Mouse (Mus musculus) hindlimb bud, embryonic 11.5 days (tissue): ENCODE data around the gene Wars.
A peak's percentile ranks its signal among the peaks of the same experiment; 100 is the strongest.
"Not testable (repeated sequence)": the region's sequence is repeated elsewhere in the genome, so short reads cannot be mapped to it uniquely, and the experiment has no call there.

Experiments
- DNase-seq: peaks from one replicate; pipeline ENCODE4 v3.0.0-alpha.2; 2012; ENCODE audit warnings: low read depth, low spot score; ENCODE audit errors: extremely low spot score

The Wars gene

GRCm38 (mm10) chr12:108857589-108858184, 36.3 kb downstream of the Wars start:
- DNase-seq: no peak

GRCm38 (mm10) chr12:108857109-108857508, 36.9 kb downstream of the Wars start:
- DNase-seq: no peak

- no peak for DNase-seq
These were observed 37.8 kb downstream of the Wars start for GRCm38 (mm10) chr12:108856186-108856585.

DNA sequence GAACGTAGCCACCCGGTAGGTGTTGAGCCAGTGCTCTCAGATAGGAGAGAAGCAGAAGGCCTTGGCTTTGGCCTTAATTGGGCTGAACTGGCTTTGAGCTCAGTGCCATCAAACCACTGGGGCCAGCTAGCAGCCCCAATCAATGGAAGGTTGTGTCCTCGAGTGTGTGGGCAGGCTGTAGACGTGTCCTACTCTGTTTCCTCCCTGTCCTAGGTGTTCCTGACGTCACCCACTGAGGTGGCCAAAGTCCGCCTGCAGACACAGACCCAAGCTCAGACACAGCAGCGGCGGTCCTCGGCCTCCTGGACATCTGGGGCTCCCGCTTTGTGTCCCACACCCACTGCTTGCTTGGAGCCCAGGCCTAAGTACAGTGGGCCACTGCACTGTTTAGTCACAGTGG, 38.9 kb downstream of the Wars start:
- no peak for DNase-seq

DNA sequence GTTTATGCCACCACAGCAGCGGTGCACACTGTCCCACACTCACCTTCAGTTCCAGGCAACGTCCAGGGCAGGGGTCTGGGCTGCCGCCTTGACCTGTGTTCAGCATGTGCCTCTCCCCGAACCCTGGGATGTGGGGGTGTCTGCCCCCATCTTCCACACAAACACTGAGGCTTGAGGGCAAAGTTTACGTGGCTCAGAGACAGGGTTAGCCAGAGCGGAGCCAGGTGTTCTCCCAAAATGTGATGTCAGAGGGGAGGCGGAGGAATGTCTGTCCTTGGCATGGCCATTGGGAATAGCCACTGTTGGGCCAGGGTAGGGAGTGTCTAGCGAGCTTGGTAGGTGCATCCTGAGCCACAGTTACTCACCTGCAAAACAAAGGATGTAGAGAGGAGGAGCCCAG, 41.2 kb downstream of the Wars start:
- DNase-seq: no peak

- no peak for DNase-seq
These were observed 43.1 kb downstream of the Wars start for GRCm38 (mm10) chr12:108850886-108851285.

GRCm38 (mm10) chr12:108850129-108850528, 43.8 kb downstream of the Wars start:
- DNase-seq: no peak

- DNase-seq: no peak
These were observed 44.4 kb downstream of the Wars start for GRCm38 (mm10) chr12:108849488-108850022.

DNA sequence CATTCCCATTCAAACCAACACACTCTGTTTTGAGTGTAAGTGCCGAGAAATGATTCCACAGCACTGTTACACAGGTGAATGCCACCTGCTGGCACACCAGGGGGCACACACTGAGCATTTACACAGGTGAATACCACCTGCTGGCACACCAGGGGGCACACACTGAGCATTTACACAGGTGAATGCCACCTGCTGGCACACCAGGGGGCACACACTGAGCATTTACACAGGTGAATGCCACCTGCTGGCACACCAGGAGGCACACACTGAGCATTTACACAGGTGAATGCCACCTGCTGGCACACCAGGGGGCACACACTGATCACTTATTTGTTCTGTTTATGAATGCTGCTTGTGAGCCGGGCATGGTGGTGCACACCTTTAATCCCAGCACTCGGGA, 45.9 kb downstream of the Wars start:
- not testable (repeated sequence) for DNase-seq

DNA sequence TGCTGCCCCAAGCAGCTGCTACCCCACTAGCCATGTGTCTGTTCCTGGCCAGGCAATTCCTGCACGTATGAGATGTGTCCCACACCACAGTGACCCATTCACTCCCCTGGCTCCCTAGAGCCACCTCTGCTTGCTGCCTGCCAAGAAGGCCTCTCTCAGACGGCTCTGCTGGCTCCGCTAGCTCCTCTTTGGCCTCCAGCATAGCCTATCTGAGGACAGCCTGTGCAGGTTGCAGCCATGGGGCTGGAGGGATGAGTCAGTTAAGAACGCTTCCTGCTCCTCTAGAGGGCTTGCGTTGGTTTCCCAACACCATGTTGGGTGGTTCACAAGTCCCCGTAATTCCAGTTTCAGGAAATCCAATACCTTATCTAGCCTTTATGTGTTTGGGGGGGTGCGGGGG, 51.3 kb downstream of the Wars start:
- DNase-seq: no peak

DNA sequence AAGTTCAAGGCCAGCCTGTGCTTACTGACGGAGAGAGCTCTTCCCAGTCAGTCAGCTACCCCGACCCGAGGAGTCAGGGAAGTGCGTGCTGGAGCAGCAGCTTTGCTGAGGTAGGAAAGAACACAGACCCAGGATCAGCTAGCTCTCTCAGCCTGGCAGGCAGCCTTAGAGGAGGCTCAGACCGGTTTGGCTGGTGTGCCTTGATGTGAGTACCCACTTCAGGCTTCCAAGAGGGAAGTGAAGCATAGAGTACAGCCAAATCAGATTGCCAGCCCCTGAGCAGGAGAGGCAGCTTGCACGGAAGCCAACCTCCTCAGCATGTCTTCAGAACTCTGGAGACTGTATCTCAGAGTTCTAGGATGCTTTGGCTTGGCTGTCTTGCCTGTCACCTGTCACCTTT, 52.8 kb downstream of the Wars start:
- no peak for DNase-seq

DNA sequence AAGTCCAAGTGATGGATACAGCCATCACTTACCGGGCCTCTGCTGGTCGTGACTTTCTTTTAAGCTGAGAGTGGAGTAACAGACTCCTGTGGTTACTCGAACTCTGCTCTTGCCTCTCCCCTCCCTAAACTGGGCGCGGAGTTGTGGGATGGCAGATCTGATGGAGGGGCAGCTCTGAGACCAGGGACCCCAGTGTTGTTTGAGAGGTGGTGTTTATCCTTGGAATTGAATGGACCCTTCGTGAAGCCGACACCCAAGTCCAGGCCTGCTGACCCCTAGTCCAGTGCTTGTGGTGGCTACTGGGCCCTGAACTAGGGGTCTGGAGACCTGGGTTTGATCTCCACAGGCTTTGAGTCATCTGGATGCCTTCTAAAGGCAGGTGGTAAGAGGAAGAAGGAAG, 57.3 kb downstream of the Wars start:
- no peak for DNase-seq

GRCm38 (mm10) chr12:108835840-108836409, 58.0 kb downstream of the Wars start, which contains the start of the genes Slc25a29 and Slc25a47:
TSS of gene Slc25a29 (minus strand) at chr12:108835883.
TSS of gene Slc25a47 (plus strand) at chr12:108836046.
- peak; percentile 52 for DNase-seq

DNA sequence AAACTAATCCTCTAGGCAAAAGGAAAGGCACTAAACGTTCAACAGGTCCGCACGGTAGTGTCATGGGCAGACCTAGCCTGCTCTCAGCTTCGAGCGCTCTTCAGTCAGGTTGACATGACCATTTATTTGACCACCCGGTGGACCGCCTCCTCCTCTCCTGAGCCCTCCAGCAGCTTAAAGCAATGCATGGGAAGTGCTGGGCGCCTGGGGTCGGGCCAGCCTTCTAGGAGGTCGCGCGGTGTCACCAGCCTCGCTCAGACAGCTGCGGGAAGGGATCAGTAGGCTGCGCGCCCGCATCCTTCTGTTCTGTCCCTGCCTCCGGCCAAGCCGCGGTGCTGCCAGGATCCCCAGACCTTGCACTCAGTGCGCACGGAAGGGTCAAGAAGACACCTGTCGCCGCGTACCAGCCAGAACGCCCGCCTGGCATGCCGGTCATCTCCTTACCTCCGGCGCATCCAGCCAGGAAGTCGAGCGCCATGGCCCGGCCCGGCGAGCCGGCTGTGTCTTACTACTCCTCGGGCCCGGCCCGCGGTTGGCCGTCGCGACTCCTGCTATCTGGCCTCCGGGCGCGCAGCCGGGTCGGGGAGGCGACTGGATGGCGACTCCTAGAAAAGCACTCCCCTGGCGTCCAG, 58.6 kb downstream of the Wars start:
- DNase-seq: no peak

- no peak for DNase-seq
These were observed 59.2 kb downstream of the Wars start for GRCm38 (mm10) chr12:108834786-108835185.

- DNase-seq: no peak
These were observed 59.6 kb downstream of the Wars start for GRCm38 (mm10) chr12:108834337-108834736.

DNA sequence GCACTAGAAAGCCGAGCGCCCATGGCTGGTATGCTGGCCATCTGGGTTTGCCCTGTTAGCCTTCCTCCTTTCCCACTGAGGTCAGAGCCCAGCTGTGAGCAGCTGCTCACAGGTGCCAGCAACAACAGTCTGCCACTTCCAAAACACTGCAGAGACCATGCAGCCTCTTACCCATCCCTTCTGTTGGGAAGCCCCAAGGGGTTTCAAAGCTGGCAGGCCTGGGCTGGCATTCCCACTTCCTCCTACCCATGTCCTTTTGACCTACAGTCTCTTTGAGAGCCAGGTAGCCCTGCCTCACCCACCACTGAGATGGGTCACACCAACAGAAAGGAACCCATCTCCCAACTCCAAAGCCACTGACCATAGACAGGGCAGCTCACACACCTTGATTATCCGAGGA, 60.6 kb downstream of the Wars start:
- DNase-seq: no peak

DNA sequence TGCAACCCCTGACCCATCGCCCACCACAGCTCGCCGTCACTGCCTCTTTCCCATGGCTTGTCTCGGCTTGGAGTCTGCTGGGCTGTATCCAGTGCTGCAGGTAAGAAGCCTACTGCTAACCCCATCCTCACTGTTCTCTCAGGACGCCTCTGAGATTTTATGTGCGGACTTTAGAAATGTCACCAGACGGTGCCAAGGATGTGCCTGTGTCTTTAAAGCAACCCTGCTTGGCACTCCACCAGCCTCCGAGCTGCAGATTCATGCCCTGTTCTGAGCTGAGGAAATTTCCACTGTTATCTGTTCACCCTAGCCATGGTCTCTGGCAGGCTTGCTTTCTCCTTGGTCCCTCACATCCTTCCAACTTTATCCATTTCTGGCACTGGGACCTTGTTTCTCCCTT, 61.1 kb downstream of the Wars start:
- no peak for DNase-seq

- DNase-seq: no peak
These were observed 61.9 kb downstream of the Wars start for GRCm38 (mm10) chr12:108831966-108832643.

GRCm38 (mm10) chr12:108830358-108830757, 63.6 kb downstream of the Wars start:
- no peak for DNase-seq

- DNase-seq: no peak
These were observed 64.3 kb downstream of the Wars start for GRCm38 (mm10) chr12:108829636-108830035.

- no peak for DNase-seq
These were observed 66.3 kb downstream of the Wars start for GRCm38 (mm10) chr12:108827641-108828040.
